Mouse (Mus musculus) mammary gland, adult 2 months (tissue): Measurements from ENCODE around the gene Grm7. TPM values are rescaled to one million over a fixed set of nuclear protein-coding genes. Genes with fewer than 3 reads are reported as not detected.

Experiments used
- polyA plus RNA-seq: library from polyadenylated mRNA; depleted of rRNA; stranded (reverse); fragments of >200 nt; gene quantifications from 2 replicates; pipeline ENCODE4 v1.2.3, GENCODE M21; 2012; ENCODE audit warnings: low replicate concordance; rRNA removed

Grm7 gene
- polyA plus RNA-seq: 0.07 TPM in 1 of 2 replicates, not detected in the other

GRCm38 (mm10) chr6:110645411-110646361 is at the start of gene Grm7:
Gene Grm7 (plus strand): TSS chr6:110645581.

